Mouse (Mus musculus) left cerebral cortex, postnatal 4 days (tissue): ENCODE results near the gene Fgfbp3. TPM values are rescaled to one million over a fixed set of nuclear protein-coding genes. Genes with fewer than 3 reads are reported as not detected.
"Not testable (repeated sequence)": the region's sequence is repeated elsewhere in the genome, so short reads cannot be mapped to it uniquely, and the experiment has no call there.

ENCODE experiments used
- DNase-seq: peaks from one replicate; pipeline ENCODE4 v3.0.0-alpha.2; 2022
- intact Hi-C: fragments of 180-260 bp; cut with DNase I; formaldehyde crosslinking; loops from one replicate; pipeline ENCODE4 v1.15.1; 2025
- total RNA-seq, 2 experiments: library from RNA; stranded (reverse); gene quantifications; 2 replicates each; pipeline ENCODE4 v1.2.3; 2021

Fgfbp3 gene
- total RNA-seq, 2 experiments from 2014 or later, result 24.5 to 25.3 TPM

DNA sequence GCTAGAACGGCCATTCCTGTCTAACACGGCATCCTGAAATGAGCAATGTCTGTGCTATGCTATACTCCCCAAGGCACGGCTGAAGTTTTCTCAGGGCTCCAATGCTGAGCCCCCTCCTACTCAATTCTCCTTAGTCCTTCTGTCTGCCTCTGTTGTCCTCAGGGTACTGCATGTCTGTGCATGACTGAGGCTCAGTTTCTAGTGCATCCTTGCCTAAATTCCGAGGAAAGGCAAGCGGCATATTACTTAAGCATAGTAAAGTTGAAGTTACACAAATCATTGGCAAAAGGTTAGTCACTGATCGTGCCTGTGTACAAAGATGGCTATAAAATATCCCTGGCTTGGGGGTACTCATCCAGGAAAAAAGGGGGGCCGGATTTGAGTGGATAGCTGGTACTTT lies 6.4 kb downstream of the Fgfbp3 start:
- intact Hi-C loops, result no loop called here
- DNase-seq, result no peak

DNA sequence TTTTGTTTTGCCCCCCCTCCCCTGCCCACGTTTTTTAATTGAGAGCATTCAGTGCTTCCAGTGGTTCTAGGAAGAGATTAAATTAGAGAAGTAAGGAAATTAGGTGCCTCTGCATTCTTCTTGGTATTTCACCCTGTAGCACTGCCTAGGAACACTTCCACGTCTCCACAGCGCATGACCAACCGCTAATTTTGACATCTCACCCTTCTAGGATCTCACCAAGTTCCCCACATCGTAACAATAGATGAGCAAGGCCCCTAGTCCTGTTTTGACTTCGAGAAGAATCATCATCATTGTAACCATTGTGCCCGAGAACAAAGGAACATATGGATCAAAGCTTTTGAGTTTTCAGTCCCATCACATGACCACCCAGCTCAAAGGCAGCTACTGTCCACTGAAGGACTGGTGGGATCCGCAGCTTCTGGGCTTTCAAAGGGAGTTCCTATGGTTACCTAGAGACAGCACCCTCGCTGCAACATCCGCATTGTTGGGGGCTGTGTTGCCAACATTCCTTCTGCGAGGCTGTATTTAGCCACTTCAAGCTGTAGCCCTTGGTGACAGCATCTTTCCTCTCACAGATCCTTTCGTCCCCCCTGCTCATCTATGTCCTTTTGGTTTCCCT lies 8.9 kb downstream of the Fgfbp3 start:
- intact Hi-C loops, result no loop called here
- peak; percentile 24 for DNase-seq

DNA sequence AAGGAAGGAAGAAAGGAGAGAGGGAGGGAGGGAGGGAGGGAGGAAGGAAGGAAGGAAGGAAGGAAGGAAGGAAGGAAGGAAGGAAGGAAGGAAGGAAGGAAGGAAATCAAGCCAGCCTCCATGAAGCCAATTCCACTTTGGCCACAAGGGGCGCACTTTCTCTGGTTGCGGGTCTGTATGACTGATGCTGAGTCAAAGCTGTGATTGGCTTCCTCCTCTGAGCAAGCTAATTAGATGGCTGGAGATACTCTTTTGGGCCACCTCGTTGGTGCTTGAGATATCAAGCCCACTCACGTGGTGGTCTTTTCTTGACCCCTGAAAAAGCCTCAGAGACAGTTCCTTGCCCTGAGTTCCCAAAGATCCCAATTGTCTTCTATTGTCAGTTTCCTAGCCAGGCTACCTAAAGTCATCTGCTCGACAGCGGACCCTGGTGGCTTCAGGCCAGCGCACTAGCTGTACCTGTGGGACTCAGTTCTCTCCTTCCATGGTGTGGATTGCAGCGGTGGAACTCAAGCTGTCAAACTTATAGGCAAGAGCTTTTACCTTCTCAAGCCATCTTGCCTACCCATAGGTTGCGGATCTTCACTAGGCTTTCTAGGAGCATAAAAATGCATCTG lies 9.6 kb downstream of the Fgfbp3 start:
- peak; percentile 75 for DNase-seq
- intact Hi-C loops, result no loop called here

DNA sequence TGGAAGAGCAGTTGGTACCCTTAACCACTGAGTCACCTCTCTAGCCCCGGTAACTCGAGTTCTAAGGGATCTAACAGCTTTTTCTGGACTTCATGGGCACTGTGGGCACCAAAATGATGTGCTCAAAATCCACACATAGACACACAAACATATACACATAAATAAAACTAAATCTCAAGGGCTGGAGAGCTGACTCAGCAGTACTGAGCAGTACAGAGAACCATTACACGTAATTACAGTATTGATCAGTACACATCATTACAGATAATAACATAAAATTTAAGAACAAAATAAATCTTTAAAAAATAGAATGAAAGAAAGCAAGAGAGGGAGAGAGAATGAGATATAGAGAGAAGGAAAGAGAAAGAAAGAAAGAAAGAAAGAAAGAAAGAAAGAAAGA lies 10.3 kb downstream of the Fgfbp3 start:
- intact Hi-C loops, result no loop called here

DNA sequence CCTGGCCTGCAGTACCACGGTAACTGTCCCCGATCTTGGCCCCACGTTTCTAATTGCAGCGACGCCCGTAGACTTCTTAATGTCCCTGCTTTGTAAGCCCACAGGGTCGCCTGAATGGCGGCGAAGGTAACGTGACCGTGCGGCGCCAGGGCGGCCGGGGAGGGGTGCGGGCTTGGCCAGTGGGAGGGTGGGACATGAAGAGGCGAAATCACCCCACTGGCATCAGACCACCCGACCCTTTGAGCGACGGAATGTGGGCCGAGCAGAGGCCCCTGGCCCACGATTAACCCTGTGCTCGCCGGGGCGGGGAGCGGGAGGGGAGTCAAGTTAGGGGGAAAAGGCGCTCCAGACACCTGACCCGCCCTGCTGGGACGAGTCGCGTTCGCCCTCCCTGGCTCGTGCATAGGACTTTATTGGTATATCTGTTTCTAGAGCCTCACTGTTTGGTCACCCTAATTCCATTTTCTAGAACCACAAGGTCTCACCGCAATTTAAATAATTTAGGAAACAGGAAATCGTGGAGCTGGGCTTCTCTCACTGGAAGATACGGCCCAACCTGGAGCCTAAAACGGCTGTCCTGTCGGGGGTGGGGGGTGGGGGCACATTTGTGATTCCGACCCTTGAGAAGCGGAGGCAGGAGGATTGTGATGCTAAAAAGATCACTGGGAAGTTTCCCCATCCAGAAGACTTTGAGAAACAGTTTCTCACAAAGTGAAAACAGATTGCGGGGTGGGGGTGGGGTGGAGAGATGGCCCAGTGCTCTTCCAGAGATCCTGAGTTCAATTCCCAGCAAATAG lies 15.0 kb downstream of the Fgfbp3 start:
- intact Hi-C loops, result no loop called here
- peak; percentile 74 for DNase-seq

More for the DNA sequence above, 10.3 kb downstream of the Fgfbp3 start:
- no peak for DNase-seq

DNA sequence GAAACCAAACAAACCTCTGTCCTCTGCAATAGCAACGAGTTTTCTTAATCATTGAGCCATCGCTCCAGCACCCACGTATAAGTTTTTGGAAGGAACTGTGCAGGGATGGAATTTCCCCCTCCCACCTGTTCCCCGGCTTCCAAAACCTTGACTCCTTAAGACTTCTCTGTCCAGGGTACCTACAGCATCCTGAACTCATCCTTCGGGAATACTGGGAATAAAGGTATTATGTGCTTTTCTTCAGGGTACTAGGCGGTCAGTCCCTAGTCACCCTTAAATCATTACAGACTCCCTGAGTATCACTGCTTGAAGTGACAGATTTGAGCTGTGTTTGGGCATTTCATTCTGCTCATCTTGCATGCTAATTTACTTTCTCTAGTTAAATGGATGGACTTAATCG lies 16.0 kb downstream of the Fgfbp3 start:
- intact Hi-C loops, result no loop called here

DNA sequence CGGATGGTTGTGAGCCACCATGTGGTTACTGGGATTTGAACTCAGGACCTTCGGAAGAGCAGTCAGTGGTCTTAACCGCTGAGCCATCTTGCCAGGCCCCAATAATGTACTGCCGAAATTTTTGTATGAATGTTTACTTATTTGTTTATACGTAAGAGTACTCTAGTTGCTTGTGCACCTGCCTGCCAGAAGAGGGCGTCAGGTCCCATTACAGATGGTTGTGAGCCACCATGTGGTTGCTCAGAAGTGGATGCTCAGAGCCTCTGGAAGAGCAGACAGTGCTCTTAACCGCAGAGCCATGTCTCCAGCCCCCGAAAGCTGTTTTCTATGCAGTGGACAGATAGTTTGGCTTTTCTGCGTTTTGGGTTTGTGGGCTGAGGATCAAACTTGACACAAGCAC lies 21.6 kb downstream of the Fgfbp3 start:
- peak; percentile 50 for DNase-seq
- intact Hi-C loops, result no loop called here

More for the DNA sequence above, 16.0 kb downstream of the Fgfbp3 start:
- DNase-seq, result no peak

DNA sequence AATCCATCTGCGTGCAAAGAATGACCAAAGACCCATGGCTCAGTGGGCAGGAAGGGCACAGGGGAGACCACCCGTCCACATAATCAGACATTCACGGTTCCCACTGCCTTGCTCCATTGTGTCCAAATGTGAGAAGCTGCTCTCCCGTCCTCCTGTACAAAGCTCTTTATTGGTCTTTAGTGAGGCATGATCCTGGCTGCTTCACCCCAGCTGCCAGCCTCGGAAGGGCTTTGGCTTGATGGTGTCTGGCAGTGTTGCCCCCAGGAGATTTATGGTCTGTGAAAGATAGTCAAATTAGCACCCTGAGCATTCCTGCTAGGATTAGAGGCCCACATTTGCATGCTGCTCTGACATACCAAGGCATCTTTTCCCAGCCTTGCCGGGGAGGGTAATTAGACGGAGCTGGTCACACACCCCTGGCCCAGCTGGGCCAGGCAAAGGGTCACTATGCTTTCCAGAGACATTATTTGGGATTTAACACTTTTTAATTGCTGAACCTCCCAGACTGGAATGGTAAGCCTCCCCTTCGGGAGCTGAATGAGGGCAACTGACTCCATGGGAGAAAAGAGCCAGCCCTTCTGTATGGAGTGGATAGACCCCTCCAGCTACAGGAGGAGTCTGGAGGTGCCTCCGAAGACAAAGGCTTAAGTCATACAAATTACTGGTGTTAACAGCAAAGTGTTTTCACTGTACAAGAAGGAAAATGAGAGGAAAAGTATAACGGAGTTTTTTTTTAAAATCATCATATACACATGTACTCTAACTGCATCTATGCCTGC lies 22.4 kb downstream of the Fgfbp3 start:
- peak; percentile 27 for DNase-seq
- intact Hi-C loops, result no loop called here

DNA sequence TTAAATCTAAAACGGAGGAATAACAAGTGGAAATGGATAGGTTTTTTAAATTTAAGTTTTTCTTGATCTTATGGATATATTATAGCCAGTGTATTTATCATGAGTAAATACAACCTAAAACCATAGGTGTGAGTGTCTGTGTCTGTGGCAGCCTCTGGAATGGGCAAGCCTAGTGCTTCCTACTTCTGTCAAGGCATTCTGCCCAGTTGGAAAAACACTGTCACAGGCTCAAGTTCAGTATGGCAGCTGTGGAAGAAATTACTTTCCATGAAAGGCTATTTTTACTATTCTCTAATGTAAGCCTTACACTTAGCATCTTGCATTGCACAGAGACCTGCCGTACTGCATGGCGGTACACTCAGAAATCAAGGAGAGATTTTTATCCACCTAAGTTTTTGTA lies 27.7 kb downstream of the Fgfbp3 start:
- no peak for DNase-seq
- intact Hi-C loops, result no loop called here

DNA sequence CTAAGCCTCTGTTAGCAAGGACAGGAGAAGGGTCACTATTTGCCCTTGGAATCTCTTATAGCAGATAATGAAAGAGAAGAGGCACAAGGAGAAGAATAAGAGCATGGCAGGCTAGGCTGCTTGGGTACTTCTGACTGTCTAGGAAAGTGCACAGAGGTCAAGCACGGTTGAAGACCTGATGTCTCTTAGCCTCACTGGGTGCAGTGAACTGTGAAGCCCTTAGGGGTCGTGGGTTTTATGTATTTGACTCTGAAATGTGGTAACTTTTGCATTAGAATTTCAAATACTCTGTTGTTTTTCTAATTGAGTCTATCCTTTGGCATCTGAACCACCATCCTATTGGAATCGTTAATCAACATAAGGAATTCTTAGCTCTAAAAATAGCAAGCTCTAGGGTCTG lies 31.7 kb downstream of the Fgfbp3 start:
- intact Hi-C loops, result loop anchor here (10.0 kb wide), 1 partner anchor 87 kb away; no protein-coding TSS in a partner anchor
- no peak for DNase-seq

DNA sequence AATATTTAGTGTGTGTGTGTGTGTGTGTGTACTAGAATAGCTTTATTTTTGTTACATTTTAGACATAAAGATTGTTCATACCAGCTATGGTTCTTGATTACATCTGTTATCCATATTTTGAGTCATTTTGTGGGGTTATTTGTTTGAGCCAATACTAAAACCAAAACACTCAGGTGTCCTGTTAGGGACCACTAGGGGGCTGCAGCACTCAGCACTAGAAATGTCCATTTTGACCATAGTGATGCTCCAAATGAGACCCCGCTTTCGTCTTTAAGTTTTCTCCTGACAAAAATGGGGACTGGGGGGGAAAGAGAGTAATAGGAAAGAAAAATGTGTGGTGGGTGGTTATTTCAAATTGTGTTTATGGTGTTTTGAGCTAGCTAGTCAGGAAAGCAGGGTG lies 33.1 kb downstream of the Fgfbp3 start:
- DNase-seq, result no peak
- intact Hi-C loops, result loop anchor here (10.0 kb wide), 1 partner anchor 88 kb away; no protein-coding TSS in a partner anchor

DNA sequence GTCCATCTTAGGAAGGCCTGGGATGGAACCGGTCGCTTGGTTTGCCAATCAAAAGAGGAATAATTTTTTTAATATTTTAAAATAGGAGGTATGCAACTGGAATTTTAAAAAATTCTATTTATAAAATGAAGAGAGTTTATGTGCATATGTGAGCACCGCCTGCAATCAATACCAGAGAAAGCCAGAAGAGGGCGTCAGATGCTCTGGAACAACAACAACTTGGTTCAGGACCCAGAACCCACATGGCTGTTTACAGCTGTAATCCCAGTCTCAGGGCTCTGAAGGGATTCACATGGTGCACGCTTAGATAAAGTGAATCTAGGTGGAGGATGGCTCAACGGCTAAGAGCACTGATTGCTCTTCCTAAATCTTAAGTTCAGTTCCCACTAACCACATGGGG lies 36.3 kb downstream of the Fgfbp3 start:
- peak; percentile 14 for DNase-seq
- intact Hi-C loops, result loop anchor here (5.0 to 10.0 kb wide), 2 partner anchors 36 to 92 kb away; no protein-coding TSS in a partner anchor

DNA sequence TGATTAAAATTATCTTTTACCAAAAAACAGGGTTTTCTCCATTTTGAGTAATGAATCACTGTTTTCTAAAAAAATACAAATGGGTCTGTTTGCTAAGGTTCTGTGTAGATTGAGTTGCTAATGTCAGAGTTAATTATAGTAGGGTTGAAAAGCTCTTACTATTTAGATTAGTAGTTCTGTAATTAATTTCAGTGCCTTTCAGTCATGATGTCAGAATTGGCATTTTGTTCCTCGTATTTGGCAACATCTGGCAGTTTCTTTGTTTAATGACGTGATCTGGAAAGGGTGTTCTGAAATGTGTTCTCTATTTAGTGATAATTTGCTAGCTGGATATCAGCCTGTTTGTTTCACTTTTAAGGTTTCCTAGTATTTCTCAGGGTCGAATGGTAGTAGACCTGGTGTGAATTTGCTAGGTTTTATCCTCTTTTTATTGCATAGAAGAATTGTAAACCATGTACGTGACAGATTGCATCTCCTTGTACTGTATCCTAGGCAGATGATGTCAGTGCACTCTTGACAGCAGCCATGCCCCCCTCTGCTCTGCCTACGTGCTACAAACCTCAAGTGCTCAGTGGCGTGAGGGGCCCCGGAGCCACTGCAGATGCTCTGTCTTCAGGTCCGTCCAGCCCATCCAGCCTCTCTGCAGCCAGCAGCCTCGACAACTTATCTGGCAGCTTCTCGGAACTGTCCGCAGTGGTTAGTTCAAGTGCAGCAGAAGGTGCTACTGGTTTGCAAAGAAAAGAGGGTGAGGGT lies 40.5 kb downstream of the Fgfbp3 start:
- no peak for DNase-seq
- intact Hi-C loops, result no loop called here

DNA sequence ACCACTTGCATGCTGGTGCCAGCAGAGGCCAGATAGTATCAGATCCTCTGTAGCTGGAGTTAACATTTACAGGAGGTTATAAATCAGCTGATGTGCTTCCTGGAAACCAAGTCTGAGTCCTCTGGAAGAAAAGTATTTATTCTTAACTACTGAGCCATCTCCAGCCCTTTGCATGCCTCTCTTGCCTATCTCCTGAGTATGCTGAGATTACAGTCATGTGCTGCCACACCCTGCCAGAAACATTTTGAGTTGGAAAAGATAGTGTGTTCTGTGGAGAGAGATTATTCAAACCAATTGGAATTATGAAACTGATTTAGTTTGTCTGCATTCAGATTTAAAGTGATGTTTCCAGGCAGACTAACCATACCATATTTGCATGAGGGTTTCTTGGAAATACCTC lies 42.1 kb downstream of the Fgfbp3 start:
- DNase-seq, result no peak
- intact Hi-C loops, result no loop called here

DNA sequence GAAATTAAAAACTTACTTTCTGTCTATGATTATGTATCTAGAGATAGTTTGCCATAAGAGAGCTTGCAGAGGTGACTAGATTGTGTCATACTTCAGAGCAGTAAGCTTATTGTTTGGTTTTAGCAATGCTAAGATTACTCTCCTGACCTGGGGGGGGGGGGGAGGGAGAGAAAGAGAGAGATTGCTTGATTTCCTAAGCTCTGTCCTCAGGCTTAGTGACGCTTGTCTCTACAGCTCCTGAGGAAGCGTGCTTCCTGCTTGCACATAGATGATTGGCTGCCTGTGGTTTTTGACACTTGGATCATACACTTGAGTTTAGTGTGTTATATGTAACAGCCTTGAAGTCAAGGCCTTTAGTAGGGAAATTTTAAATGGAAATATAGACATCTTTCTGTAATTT lies 44.8 kb downstream of the Fgfbp3 start:
- DNase-seq, result no peak
- intact Hi-C loops, result no loop called here

DNA sequence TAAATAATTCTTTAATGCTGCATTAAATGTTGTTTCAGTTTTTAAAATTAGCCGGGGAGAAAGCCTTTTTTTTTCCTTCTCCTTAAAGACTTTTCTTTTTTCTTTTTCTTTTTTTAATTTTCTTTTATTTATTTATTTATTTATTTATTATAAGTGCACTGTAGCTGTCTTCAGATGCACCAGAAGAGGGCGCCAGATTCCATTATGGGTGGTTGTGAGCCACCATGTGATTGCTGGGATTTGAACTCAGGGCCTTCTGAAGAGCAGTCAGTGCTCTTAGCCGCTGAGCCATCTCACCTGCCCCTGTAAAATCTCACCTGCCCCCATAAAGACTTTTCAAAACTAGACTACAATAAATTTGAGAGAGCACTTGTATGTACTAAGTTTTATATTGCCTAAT lies 50.7 kb downstream of the Fgfbp3 start:
- intact Hi-C loops, DNase-seq: not testable (repeated sequence)
